Mouse (Mus musculus) kidney, adult 2 months (tissue): ENCODE measurements around the gene Hmox2.

Source experiments
- CTCF ChIP-seq: fragments of 200-500 bp; conservative IDR thresholded peaks from 2 replicates; pipeline ENCODE4 v1.5.1; 2011; ENCODE audit warnings: low read depth, mild to moderate bottlenecking, control low read depth, low read length, moderate library complexity, mixed read lengths; ENCODE audit not compliant: insufficient read depth, insufficient read length
- POLR2A ChIP-seq: fragments of 200-500 bp; IDR thresholded peaks from one replicate; pipeline ENCODE4 v1.6.1; 2011; ENCODE audit warnings: low read depth, low read length, control low read depth

GRCm38 (mm10) chr16:4791332-4791731, 65.2 kb downstream of the Hmox2 start:
- TF ChIP-seq POLR2A (no peak), CTCF (no peak)
